Mouse (Mus musculus) spleen, adult 2 months (tissue): ENCODE data around the gene Scgb1b2. TPM values are rescaled to one million over a fixed set of nuclear protein-coding genes. Genes with fewer than 3 reads are reported as not detected.

Source experiments
- DNase-seq, 2 experiments: peaks; one replicate each; pipeline versions ENCODE4 v3.0.0 to v3.0.0-alpha.2; 2012 to 2021; ENCODE audit warnings: low spot score in 2 of 2, low read depth in 1 of 2
- H3K27ac ChIP-seq: fragments of 200-500 bp; 2 replicates; pipeline ENCODE4 v1.5.1; 2012; ENCODE audit warnings: low read length, inconsistent platforms; ENCODE audit not compliant: insufficient read depth
- H3K27me3 ChIP-seq: fragments of 200-500 bp; 2 replicates; pipeline ENCODE4 v1.6.1; 2012; ENCODE audit warnings: mild to moderate bottlenecking, moderate library complexity, low read length, inconsistent platforms; ENCODE audit not compliant: control insufficient read depth, insufficient read depth
- H3K36me3 ChIP-seq: fragments of 200-500 bp; 2 replicates; pipeline ENCODE4 v1.6.1; 2012; ENCODE audit warnings: mild to moderate bottlenecking, low read length, inconsistent platforms; ENCODE audit not compliant: control insufficient read depth, insufficient read depth
- H3K4me1 ChIP-seq: fragments of 200-500 bp; 2 replicates; pipeline ENCODE4 v1.6.1; 2011; ENCODE audit warnings: inconsistent platforms; ENCODE audit not compliant: control insufficient read depth, insufficient read depth, insufficient read length
- H3K4me3 ChIP-seq: fragments of 200-500 bp; 2 replicates; pipeline ENCODE4 v1.5.1; 2011; ENCODE audit warnings: mild to moderate bottlenecking, inconsistent platforms; ENCODE audit not compliant: insufficient read depth, insufficient read length; ENCODE audit errors: extremely low read depth
- CTCF ChIP-seq: fragments of 200-500 bp; IDR thresholded peaks from 2 replicates; pipeline ENCODE4 v1.5.1; 2011; ENCODE audit warnings: mild to moderate bottlenecking, inconsistent platforms; ENCODE audit not compliant: insufficient read depth, insufficient read length, insufficient replicate concordance; ENCODE audit errors: extremely low read depth
- POLR2A ChIP-seq: fragments of 200-500 bp; IDR thresholded peaks from 2 replicates; pipeline ENCODE4 v1.6.1; 2011; ENCODE audit warnings: low read depth, low read length, inconsistent platforms
- WGBS: fragments of 180-500 bp; shearing (Covaris S2); methylation state at CpG from one replicate; pipeline ENCODE4 v1.1.7; 2018; 5-methylcytosine and 5-hydroxymethylcytosine counted together
- polyA plus RNA-seq: library from polyadenylated mRNA; depleted of rRNA; stranded (reverse); fragments of >200 nt; gene quantifications from 2 replicates; pipeline ENCODE4 v1.2.3, GENCODE M21; 2012; rRNA removed

Scgb1b2 gene
- polyA plus RNA-seq: not detected in 2 replicates

- WGBS: 78% methylated on average over 3 of the region's 3 CpGs
- no peak for DNase-seq
- no peaks in the 10 kb centered on the region for H3K27me3 ChIP-seq
- no peak within 1 kb of the TSS for H3K27ac ChIP-seq
- no peaks in the 10 kb centered on the region for H3K4me1 ChIP-seq
- no peak within 1 kb of the TSS for H3K4me3 ChIP-seq
- TF ChIP-seq POLR2A: no peak
- no peak for TF ChIP-seq CTCF
- no peaks in the 10 kb centered on the region for H3K36me3 ChIP-seq
Observed at GRCm38 (mm10) chr7:31291721-31292120, at the start of gene Scgb1b2. TSS of gene Scgb1b2 (minus strand) at chr7:31291821.

DNA sequence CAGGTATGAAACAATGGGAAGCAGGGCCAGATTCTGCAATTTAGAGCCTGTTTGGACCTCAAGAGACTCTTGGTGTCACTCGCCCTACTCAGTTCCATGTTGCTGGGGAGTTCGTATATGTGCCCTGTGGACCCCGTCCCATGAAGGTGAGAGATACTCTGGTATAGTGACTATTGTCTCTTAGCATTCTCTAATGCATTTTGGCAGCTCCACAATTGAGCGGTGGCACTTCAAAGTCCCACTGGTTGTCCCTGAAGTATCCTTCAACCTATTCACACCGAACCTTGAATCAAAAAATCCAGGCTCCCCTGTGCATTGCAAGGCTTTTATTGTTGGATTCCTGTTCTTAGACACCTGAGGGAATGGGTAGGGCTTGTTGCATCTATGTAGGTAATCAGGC, 1.4 kb downstream of the Scgb1b2 start, which contains the start of gene Scgb2b2:
Gene Scgb2b2 (plus strand): TSS at position 301 of the 400 bp plus-strand sequence.
- no peaks in the 10 kb centered on the region for H3K4me1 ChIP-seq
- no peak for DNase-seq
- no peak within 1 kb of the TSS for H3K4me3 ChIP-seq
- 78% methylated on average over 5 of the region's 5 CpGs for WGBS
- no peak within 1 kb of the TSS for H3K27ac ChIP-seq
- no peaks in the 10 kb centered on the region for H3K27me3 ChIP-seq
- TF ChIP-seq CTCF: no peak
- TF ChIP-seq POLR2A: no peak
- no peaks in the 10 kb centered on the region for H3K36me3 ChIP-seq

Other genes starting within 250 kb of the Scgb1b2 start
- 168 and 181 TPM in 2 replicates for gene Fxyd5, start 249.3 kb downstream of the Scgb1b2 start, polyA plus RNA-seq
- 1.1 and 1.2 TPM in 2 replicates for gene Fxyd7, start 240.4 kb downstream of the Scgb1b2 start, polyA plus RNA-seq
- gene Fxyd1, start 234.6 kb downstream of the Scgb1b2 start, polyA plus RNA-seq: 60.6 and 67.6 TPM in 2 replicates
- gene Lgi4, start 232.5 kb downstream of the Scgb1b2 start, polyA plus RNA-seq: 0.92 and 1.0 TPM in 2 replicates
- 0.94 and 1.8 TPM in 2 replicates for gene Fxyd3, start 215.1 kb downstream of the Scgb1b2 start, polyA plus RNA-seq
- gene Hpn, start 176.5 kb downstream of the Scgb1b2 start, polyA plus RNA-seq: 22.1 and 26.8 TPM in 2 replicates
- gene Scn1b, start 164.8 kb downstream of the Scgb1b2 start, polyA plus RNA-seq: 41.6 and 48.4 TPM in 2 replicates
- 325 and 338 TPM in 2 replicates for gene Gramd1a, start 135.9 kb downstream of the Scgb1b2 start, polyA plus RNA-seq
- gene Scgb2b2, start 1.3 kb downstream of the Scgb1b2 start, polyA plus RNA-seq: not detected in 2 replicates
- not detected in 2 replicates for gene Scgb2b3, start 70.3 kb upstream of the Scgb1b2 start, polyA plus RNA-seq
- not detected in 2 replicates for gene Scgb1b3, start 83.8 kb upstream of the Scgb1b2 start, polyA plus RNA-seq